Mouse (Mus musculus) NIH3T3 (cell line): ENCODE results near the gene Sf1.

Experiments
- DNase-seq: peaks from one replicate; pipeline ENCODE4 v3.0.0-alpha.2; 2012; ENCODE audit warnings: low read depth

The Sf1 gene

GRCm38 (mm10) chr19:6399285-6400095 lies 36.0 kb downstream of the Sf1 start, which contains the start of gene Rasgrp2:
TSS of gene Rasgrp2 (plus strand) at chr19:6399340.
- DNase-seq, result no peak

GRCm38 (mm10) chr19:6400096-6401086 lies 36.9 kb downstream of the Sf1 start:
- DNase-seq, result no peak

GRCm38 (mm10) chr19:6401131-6401815 lies 37.8 kb downstream of the Sf1 start:
- peak; percentile 71 for DNase-seq

GRCm38 (mm10) chr19:6401951-6402350 lies 38.5 kb downstream of the Sf1 start:
- DNase-seq, result no peak

GRCm38 (mm10) chr19:6403869-6404268 lies 40.4 kb downstream of the Sf1 start:
- DNase-seq, result no peak

GRCm38 (mm10) chr19:6405433-6405832 lies 41.9 kb downstream of the Sf1 start:
- DNase-seq, result no peak

- no peak for DNase-seq
Measured at GRCm38 (mm10) chr19:6407109-6407508, 43.6 kb downstream of the Sf1 start.

- no peak for DNase-seq
Measured at GRCm38 (mm10) chr19:6407816-6408510, 44.5 kb downstream of the Sf1 start.

- DNase-seq, result no peak
Measured at GRCm38 (mm10) chr19:6408749-6409148, 45.3 kb downstream of the Sf1 start.

GRCm38 (mm10) chr19:6409176-6409575 lies 45.7 kb downstream of the Sf1 start:
- no peak for DNase-seq

GRCm38 (mm10) chr19:6409936-6410335 lies 46.4 kb downstream of the Sf1 start:
- DNase-seq, result no peak

- no peak for DNase-seq
Measured at GRCm38 (mm10) chr19:6412798-6413197, 49.3 kb downstream of the Sf1 start.

GRCm38 (mm10) chr19:6415454-6415853 lies 52.0 kb downstream of the Sf1 start:
- DNase-seq, result no peak

GRCm38 (mm10) chr19:6416124-6416770 lies 52.8 kb downstream of the Sf1 start:
- no peak for DNase-seq

GRCm38 (mm10) chr19:6416894-6417761 lies 53.6 kb downstream of the Sf1 start:
- DNase-seq, result no peak

GRCm38 (mm10) chr19:6418233-6418879 lies 54.9 kb downstream of the Sf1 start, which contains the start of gene Nrxn2:
TSS of gene Nrxn2 (plus strand) at chr19:6418731.
- DNase-seq, result peak; percentile 88

GRCm38 (mm10) chr19:6418984-6419692 lies 55.6 kb downstream of the Sf1 start:
- no peak for DNase-seq

- no peak for DNase-seq
Measured at GRCm38 (mm10) chr19:6419805-6420310, 56.4 kb downstream of the Sf1 start.
